Mouse (Mus musculus) spleen, postnatal 10 days (tissue): ENCODE data around the gene Hspb7.

Experiments used
- DNase-seq, 2 experiments: peaks; one replicate each; pipeline ENCODE4 v3.0.0; 2021 to 2022; ENCODE audit warnings: low spot score in 2 of 2

Hspb7 gene

DNA sequence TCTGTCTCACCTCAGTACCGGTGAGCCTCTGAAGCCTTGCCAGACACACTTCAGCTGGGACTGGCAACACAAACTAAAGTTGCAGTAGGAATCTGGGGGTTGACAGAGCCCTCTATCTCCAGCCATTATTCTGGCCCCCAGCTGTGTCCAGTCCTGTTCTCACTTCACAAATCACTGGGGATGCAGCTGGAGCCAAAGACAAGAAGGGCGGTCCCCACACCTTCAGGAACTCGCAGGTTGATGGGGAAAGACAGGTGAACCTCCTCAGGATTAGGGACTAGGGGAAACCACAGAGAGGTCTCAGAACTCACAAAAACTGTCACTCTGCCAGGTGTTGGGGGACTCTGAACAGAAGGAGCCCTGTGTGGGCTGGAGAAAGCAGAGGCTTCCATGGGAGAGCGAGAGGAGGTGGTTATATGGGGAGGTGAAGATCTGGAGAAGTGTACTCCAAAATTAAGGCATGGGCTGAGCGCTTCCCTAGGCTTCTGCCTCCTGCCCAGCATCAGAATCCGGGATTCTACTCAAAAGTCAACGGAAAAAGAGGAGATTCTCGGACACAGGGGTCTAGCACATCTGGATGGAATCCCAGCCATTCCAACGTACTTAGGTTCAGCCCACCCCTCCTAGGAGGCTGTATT, at the start of gene Hspb7:
TSS of gene Hspb7 (plus strand) at position 588 of the 638 bp plus-strand sequence.
- DNase-seq, result no peak

- DNase-seq, result no peak
Measured at GRCm38 (mm10) chr4:141372426-141372825, 48.2 kb upstream of the Hspb7 start.

DNA sequence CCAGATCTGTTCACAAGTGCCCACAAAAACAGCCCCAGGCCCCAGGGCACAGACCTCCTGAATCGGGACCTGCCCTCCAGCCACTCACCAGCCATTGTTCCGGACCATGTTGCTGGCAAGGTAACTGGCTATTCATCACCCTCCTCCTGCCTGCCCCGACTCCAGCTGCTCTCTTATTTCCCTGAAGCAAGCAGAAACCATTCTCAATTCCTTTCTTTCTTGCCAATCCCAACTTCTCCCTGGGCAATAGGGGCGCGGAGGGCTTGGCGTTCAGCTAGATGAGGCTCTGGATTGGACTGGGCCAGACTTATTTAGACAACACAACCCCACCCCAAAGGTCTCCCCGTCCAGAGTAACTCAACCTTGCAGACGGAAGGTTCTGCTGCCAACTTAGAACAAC, 40.9 kb upstream of the Hspb7 start:
- no peak for DNase-seq

- peak in 1 of 2 experiments; percentile 43 for DNase-seq
Measured at GRCm38 (mm10) chr4:141382406-141382805, 38.2 kb upstream of the Hspb7 start.

DNA sequence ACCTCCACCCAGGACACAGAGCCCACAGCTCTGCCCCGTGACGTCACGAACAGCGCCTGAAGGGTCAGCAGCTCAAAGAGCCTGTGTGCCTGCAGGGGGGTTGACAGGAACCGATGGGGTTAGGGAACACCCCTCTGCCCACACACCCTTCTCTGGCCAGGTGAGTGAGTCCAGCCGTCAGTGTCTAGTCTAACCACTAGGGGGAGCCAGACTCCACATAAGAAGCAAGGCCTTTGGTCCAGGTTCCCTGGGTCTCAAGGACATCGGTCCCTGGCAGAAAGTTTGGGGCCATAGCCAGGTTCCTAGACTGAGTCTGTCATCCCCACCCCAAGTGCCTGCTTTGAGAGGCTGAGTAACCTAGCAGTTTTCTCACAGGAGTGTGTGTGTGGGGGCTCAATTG, 35.3 kb upstream of the Hspb7 start:
- peak; percentile 32 to 54 for DNase-seq

DNA sequence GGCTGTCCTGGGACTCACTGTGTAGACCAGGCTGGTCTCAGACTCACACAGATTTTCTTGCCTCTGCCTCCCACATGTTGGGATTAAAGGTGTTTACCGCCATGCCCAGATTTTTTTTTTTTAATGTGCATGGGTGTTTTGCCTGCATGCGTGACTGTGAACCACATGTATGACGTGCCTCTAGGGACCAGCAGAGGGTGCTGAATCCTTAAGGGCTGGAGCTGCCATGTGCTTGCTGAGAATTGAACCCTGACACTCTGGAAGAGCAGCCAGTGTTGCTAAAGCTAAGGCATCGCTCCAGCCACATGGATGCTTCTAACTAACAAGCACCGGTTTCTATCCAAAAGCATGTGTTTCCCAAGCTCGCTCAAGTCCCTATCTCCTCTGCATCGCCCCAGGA, 34.4 kb upstream of the Hspb7 start:
- no peak for DNase-seq

DNA sequence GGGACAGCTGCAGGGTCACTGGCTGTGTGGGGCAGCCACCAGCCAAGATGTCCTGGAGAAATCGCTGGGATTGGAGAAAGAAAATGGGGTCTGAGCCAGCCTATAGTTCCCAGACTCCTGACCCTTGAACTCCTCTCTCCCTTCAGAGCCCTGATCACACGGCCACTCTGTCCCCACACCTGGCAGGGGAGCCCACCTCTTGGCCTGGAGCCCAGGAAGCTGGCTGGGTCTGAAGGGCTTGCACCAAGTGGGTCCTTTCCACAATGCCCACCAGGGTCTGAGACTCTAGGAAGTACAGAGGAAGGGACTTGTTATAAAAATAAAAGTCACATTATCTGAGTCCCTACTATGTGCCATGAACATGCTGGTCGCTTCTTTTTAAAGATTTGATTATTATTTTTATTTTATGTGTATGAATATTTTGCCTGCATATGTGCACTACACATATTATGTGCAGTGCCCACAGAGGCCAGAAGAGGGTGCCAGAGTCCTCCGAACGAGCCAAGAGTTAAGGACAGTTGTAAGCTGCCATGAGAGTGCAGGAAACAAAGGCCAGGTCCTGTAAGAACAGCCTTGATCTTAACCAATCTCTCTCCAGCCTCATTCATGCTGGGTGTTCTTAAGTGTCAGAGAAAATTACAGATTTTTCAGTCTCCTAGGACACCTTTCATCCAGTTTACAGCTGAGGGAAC, 33.3 kb upstream of the Hspb7 start:
- peak; percentile 61 to 83 for DNase-seq

DNA sequence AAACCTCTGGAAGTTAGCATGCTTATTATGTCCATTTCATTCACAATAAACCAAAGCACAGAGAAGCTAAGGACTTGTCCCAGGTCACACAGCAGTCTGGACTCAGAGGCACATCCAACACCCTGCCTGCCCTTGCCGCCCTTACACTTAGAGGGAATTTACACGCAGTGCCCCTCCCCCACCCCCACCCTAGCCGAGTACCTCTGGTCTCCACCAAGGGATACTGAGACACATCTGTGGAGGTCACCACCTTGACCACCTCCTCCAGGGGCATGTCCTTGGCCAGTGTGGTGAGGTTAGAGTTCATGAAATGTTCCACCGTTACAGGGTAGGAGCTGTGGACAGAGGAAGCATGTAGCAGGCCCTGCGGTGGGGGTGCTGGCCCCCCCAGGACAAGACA, 32.6 kb upstream of the Hspb7 start:
- no peak for DNase-seq

- DNase-seq, result no peak
Measured at GRCm38 (mm10) chr4:141389366-141390150, 31.0 kb upstream of the Hspb7 start.

DNA sequence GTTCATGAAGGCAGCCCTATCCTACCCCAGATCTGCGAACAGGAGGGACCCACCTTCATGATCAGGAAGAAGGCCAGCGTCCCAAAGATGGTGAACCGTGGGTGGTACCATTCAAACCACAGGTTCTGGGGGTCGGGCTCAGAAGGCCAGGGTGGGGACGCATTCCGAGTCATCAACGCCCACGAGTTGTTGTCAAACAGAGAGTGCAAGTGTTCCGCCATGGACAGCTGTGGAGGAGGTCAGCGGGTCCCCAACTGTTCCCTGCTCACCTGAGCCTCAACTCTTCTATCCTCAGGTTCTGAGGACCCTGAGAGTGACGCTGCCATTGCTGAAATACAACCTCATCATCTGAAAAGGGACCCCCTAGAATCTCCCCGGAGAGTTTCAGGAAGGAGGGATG, 29.3 kb upstream of the Hspb7 start:
- no peak for DNase-seq

DNA sequence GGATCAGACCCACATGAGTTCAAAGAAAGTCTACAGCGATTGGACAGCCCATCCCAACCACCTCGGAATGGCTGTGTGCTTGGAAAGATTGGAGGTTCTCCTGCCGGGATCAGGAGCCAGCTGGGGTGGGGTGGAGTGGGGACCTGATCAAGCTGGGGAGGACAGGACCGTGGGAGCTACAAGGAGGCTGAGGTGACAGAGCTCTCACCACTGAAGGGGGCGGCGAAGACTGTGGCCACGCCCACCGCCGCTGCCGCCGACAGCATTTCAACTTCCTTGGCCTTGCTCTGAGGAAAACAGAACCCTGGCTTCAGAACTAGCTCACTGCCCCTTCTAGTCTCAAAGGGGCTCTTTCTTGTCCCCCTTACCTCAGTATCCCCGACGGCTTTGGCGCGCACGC, 25.8 kb upstream of the Hspb7 start:
- no peak for DNase-seq

DNA sequence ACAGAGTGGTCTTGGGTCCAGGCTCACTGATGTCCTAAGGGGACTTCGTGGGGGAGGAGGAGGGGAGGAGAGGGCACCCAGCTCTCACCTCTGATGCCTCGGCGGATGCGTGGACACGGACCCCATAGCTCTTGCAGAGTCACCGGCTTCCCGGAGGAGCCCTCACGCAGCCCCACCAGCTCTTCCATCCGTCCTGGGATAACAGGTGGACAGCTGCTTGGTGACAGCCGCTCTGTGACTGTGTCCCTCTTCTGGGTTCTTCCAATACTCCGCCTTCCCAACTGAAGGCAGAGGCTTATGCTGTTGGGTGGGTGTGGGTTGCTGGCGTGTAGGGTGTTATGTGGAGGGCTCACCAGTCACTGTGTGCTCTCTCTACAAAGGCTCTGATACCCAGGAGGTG, 22.7 kb upstream of the Hspb7 start:
- DNase-seq, result no peak

GRCm38 (mm10) chr4:141398545-141398944, 22.0 kb upstream of the Hspb7 start, which contains the start of gene Clcnka:
Clcnka (minus strand) TSS chr4:141398724.
- DNase-seq, result no peak

- no peak for DNase-seq
Measured at GRCm38 (mm10) chr4:141400171-141400570, 20.4 kb upstream of the Hspb7 start.

DNA sequence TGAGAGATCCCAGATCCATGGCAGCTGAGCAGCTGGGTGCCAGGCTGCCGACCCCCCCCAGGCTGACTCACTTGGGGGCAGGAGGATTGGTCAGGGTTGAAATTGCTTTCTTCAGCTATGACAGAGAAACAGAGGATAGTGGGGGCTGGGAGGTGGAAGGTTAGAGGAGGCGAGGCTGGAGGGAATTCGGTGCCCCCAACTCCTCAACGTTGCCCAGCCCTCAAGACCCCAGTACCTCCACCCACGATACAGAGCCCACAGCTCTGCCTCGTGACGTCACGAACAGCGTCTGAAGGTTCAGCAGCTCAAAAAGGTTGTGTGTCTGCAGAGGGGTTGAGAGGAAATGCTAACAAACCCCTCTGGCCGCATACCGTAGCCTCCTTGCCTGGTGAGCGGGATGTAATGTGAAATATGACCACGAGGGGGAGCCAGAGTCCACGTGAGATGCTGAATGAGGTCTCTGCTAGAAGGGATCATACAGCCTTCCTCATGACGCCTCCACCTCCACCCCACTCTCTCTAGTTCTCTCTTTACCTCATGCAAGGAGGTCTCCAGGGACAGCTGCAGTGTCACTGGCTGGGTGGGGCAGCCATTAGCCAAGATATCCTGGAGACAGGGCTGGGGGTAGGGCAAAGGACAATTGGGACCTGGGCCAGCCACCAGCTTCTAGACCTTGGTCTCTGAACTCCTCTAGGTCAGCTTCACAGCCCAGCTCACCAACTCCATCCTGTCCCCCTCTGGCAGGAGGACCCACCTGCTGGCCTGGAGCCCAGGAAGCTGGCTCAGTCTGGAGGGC, 15.9 kb upstream of the Hspb7 start:
- DNase-seq, result peak; percentile 83 to 88

- no peak for DNase-seq
Measured at GRCm38 (mm10) chr4:141405314-141405622, 15.3 kb upstream of the Hspb7 start.

DNA sequence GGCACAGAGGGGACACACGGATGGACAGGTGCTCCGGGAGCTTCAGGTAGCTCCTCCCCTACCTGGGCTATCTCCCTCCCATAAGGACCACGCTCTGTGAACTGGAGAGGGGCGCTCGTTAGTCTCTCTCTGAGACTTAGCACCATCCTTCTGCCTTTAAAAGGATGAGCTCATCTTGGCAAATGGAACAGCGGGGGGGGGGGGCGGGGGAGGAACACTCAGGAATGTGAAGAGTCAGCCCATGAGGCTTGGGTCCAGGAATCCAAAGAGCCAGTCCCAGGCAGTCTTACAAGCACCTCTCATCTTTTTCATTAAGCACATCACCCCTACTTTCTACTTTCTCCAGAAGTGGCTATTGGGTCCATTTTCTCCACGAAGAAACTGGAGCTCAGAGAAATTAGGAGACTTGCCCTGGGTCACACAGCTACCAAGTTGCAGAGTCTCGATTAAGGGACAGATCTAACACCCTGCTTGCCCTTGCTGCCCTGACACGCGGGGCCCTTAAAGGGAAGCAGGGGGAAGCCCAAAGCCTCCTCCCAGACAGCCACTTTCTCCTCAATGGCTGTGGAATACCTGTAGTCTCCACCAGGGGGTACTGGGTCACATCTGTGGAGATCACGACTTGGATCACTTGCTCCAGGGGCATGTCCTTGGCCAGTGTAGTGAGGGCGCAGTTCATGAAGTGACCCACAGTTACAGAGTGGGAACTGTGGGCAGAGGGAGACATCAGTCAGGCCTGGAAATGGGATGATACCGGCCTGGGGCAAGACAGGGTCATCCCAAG, 13.9 kb upstream of the Hspb7 start:
- peak in 1 of 2 experiments; percentile 60 for DNase-seq

GRCm38 (mm10) chr4:141408577-141408976, 12.0 kb upstream of the Hspb7 start:
- no peak for DNase-seq

DNA sequence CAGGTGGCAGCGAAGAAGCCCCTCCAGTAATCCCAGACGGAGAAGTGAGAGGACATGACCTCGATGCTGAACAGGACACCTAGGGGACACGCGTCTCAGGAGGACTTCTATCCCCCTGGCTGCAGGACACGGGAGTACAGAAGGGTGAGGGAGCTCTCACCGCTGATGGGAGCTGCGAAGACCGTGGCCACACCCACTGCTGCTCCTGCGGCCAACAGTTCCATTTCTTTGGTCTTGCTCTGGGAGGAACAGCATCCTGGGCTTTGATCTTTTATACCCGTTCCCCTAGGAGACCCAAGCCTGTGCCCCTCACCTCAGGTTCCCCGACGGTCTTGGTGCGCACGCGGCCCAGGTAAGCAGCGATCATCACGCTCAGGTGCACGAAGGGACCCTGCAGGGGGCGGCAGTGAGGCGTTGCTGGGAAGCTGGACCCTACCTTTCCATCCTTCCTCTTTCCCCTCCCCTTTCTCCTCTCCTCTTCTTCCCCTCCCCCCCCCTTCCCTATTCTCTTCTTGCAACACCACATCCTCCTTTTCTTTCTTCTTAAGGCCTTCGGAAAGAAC, 9.1 kb upstream of the Hspb7 start:
- DNase-seq, result peak in 1 of 2 experiments; percentile 44

DNA sequence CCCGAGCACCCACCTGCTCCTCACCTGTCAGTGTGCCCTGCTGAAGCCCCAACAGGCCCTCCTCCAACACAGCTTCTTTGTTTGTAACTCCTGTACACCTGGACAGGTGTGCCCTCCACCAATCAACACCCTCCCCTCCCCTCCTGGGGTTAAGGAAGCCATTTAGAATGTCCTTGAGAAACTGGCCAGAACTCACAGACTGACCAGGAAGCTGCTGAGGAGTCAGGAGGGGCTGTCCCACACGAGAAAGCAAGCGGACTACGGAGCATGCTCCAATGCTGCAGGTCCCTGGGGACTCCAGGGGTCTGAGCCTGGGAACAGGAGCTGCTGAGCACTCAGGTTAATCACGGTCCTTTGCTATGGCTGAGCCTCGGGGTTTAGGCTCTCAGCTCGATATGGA, 4.7 kb upstream of the Hspb7 start, which contains the start of gene Clcnkb:
TSS of gene Clcnkb (minus strand) at position 91 of the 400 bp plus-strand sequence.
- no peak for DNase-seq
